Mouse (Mus musculus) layer of hippocampus, adult 2 months (tissue): ENCODE measurements around the gene Adamts1. TPM values are rescaled to one million over a fixed set of nuclear protein-coding genes. Genes with fewer than 3 reads are reported as not detected.

Source experiments
- DNase-seq, 2 experiments: peaks; one replicate each; pipeline ENCODE4 v3.0.0; 2022; ENCODE audit warnings: low spot score in 2 of 2
- H3K27ac ChIP-seq: fragments of 200-600 bp; 2 replicates; pipeline ENCODE4 v1.8.1; 2022
- H3K4me3 ChIP-seq: fragments of 200-600 bp; 2 replicates; pipeline ENCODE4 v1.8.1; 2022; ENCODE audit warnings: mild to moderate bottlenecking
- CTCF ChIP-seq: fragments of 200-600 bp; conservative IDR thresholded peaks from 2 replicates; pipeline ENCODE4 v1.8.1; 2022; ENCODE audit warnings: antibody characterized with exemption, mild to moderate bottlenecking, moderate library complexity
- long read RNA-seq, 2 experiments: library from polyadenylated mRNA; stranded (forward); transcript quantifications; one replicate each; pipeline ENCODE4 v2.0.0; 2021; ENCODE audit warnings: borderline mapping rate in 2 of 2
- total RNA-seq, 2 experiments: library from RNA; stranded (reverse); gene quantifications; 2 replicates each; pipeline ENCODE4 v1.2.3; 2021

The Adamts1 gene
- total RNA-seq = 10 to 100 TPM; 19.7 to 27.8 TPM
- long read RNA-seq, experiment 1, full-length matches to known transcripts = 26 of 38 reads
- long read RNA-seq, experiment 1, partial matches to known transcripts = 4 of 38 reads
- long read RNA-seq, experiment 1, other reads (novel, unspliced or antisense) = 8 of 38 reads
- long read RNA-seq, experiment 2, full-length matches to known transcripts = 39 of 55 reads
- long read RNA-seq, experiment 2, partial matches to known transcripts = 0 of 55 reads
- long read RNA-seq, experiment 2, other reads (novel, unspliced or antisense) = 16 of 55 reads

DNA sequence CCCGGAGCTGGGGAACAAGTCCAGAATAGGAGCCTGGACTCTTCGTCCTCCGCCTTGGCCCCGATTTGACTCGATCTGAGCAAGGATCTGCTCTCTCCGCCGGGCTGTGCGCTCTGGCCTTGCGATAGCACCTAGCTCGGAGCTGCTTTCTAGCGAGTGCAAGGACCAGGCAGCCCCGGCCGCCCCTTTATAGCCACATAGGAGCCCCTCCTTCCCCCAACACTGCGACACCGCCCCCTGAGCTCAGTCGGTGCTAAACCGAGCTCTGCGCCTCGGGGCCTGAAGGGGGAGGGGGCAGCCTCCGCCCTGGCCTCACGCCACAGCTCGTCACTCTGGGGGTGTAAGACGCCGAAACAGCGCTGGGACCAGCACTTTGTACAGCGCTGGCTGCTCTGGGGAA, at the start of gene Adamts1:
Adamts1 (minus strand) TSS at position 160 of the 400 bp plus-strand sequence.
- H3K4me3 ChIP-seq = peak within 1 kb of the TSS; percentile 81
- peak; percentile 66 to 78 for DNase-seq
- H3K27ac ChIP-seq = peak within 1 kb of the TSS; percentile 94
- peak; percentile 44 for TF ChIP-seq CTCF

GRCm38 (mm10) chr16:85827066-85827465, 24.2 kb upstream of the Adamts1 start:
- no peak for TF ChIP-seq CTCF
- DNase-seq = no peak
- Histone ChIP-seq H3K4me3 (no peak overlapping the region), H3K27ac (no peak overlapping the region)

DNA sequence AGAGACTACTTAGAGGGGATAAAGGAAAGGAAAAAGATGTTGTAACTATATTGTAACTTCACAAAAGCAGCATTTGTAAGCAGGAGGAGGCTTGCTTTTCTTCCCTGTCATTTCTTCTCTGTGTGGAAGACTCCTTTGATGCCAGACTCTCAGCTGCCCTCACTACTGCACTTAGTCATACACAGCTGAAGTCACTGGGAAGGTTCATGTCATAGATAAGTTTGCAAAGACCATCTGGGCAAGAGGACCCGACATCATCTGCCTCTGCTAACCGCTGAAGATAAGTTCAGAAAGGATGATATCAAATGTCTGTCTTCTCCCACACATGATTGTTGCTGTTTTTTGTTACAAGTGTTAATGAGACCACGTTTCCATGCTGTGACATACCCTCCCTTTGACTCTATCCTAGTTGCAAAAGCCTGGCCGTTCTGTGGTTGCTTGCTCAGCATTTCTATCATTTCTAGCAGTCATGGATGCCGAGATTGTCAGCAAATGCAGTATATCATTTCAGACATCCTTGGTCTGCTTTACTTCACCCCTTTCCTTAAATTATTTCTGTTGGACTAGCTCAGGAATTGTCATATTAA, 19.5 kb upstream of the Adamts1 start:
- no peak for DNase-seq
- no peak for TF ChIP-seq CTCF
- H3K4me3 ChIP-seq = no peak overlapping the region
- no peak overlapping the region for H3K27ac ChIP-seq

DNA sequence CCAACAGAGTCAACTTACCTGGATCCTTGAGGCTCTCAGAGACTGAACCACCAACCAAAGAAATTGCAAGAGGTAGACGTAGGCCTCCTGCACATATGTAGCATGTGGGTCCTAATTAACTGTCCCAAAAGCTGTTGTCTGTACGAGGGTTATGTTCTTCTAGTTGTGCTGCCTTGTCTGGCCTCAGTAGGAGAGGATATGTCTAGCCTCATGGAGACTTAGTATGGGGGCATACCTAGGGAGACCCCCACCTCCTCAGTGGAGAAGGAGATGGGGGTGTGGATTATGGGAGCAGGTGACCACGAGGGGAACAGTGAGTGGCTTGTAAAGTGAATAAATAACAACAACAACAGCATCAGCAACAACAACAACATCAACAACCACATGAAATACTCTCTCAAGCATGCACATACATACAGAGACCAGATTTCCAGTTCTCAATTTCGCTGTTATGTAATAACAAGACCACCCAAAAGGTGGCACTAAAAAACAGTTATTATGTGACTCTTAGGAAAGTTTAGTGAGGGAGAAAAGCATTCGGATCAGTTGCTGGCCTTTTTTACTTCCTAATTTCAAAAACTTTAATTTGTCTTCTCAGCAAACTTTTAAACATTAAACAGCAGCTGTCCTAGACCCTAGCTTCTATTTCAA, 17.0 kb upstream of the Adamts1 start:
- no peak for DNase-seq
- Histone ChIP-seq H3K4me3 (no peak overlapping the region), H3K27ac (no peak overlapping the region)
- TF ChIP-seq CTCF = peak; percentile 72

DNA sequence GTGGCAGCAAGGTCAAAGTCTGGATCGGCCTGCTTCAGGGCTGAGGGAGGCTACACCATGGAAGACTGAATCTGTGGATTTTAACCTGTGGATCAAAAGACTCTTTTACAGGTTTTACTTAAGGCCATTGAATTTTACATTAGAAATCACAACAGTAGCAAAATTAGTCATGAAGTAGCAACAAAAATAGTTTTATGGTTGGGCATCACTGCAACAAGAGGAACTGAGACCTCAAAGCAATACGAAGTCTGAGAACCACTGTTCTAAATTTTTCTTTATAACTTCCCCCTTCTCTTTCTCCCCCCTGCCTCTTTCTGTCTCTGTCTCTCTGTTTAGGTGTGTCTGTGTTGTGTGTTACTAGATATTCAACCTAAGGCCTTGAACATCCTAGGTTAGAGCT, 11.2 kb upstream of the Adamts1 start:
- no peak for TF ChIP-seq CTCF
- no peak overlapping the region for H3K27ac ChIP-seq
- no peak for DNase-seq
- no peak overlapping the region for H3K4me3 ChIP-seq

GRCm38 (mm10) chr16:85807626-85808025, 4.7 kb upstream of the Adamts1 start:
- no peak overlapping the region for H3K4me3 ChIP-seq
- peak; percentile 49 to 69 for DNase-seq
- no peak overlapping the region for H3K27ac ChIP-seq
- TF ChIP-seq CTCF = peak; percentile 73

- no peak overlapping the region for H3K4me3 ChIP-seq
- DNase-seq = peak in 1 of 2 experiments; percentile 70
- H3K27ac ChIP-seq = peak overlapping the region; percentile 56; the same call in 1 of the 2 replicates
- TF ChIP-seq CTCF = peak; percentile 94
Observed at GRCm38 (mm10) chr16:85807072-85807471, 4.2 kb upstream of the Adamts1 start.

GRCm38 (mm10) chr16:85805581-85805980, 2.7 kb upstream of the Adamts1 start:
- H3K27ac ChIP-seq = peak overlapping the region; percentile 74
- no peak overlapping the region for H3K4me3 ChIP-seq
- peak; percentile 57 to 65 for DNase-seq
- TF ChIP-seq CTCF = no peak

DNA sequence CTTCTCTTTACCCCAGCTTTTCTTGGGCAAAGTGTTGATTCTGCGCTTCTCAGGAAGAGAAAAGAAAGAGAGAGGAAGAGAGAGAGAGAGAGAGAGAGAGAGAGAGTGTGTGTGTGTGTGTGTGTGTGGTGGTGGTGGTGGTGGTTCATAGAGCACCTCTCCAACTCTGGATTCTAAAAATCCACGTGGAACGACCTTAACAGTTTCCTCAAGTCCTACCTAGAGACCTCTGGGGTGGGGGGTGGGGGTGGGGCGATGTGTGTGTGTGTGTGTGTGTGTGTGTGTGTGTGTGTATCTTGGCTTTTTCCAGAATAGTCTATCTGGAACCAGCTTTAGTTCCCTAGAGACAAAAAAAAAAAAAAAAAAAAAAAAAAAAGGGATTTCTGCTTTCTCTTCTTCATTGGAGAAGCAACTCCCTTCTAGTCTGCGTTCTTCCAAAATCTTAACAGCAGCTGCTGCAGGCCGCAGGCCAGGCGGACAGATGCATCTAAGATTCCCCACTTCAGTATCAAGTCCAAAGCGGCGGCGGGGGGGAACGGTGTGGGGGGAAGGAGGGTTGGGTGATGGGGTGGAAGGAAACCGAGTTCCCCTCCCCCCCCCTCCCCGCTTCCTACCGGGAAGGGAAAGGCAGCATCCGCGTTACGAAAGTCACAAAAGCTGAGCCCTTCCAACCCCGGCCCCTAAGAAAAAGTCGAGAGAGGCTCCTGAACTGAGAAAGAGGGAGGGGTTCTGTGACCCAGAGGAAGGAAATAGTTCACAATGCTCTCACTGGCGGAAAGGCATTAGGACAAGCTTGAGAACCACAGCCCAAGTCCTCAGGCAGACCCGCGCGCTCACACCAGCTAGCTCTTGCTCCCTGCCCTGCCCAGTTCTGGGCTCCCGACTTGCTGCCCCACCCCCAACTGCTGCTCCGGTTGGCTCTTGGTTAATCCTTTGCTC, 969 bp upstream of the Adamts1 start:
- TF ChIP-seq CTCF = no peak
- peak; percentile 26 to 44 for DNase-seq
- peak overlapping the region; percentile 81 for H3K4me3 ChIP-seq
- peak overlapping the region; percentile 94 for H3K27ac ChIP-seq

DNA sequence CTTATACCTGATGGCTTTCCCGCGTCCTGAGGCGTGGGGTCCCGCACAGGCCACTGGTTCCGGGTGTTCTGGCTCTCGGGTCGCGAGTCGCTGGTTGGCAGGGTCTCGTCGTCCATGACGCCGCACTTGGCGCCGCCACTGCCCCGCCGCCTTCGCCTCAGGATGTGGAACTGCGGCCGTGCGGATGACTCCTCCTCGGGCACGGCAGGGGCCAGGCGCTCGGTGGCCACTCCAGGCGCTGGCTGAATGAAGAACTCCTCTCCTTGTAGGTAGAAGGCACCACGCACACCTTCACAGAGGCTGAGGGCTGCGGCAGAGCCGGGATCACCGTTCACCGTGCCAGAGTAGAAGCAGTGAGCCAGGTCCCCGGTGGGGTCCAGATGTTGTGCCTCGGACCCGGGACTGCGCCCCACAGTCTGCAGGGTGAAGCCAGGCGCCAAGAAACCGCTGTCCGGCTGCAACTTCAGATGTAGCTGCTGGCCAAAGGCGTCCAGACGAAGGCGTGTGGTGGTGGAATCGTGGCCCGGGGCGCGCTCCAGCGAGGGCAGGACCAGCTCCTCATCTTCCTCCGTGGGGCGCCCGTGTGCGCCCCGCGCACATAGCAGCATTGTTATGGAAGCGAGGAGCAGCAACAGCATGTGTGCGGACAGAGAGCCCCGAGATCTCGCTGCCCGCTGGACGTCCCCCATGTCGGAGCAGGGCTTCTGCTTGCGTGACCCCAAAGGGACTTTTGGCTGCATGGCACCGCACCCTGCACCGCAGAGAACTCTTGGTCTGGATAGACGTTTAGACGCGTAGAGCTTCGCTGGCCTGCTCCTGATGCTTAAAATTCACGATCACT, 722 bp downstream of the Adamts1 start:
- peak in 1 of 2 experiments; percentile 21 for DNase-seq
- TF ChIP-seq CTCF = no peak; the same call in none of the 2 replicates
- Histone ChIP-seq H3K4me3 (peak overlapping the region; percentile 81), H3K27ac (peak overlapping the region; percentile 94)

DNA sequence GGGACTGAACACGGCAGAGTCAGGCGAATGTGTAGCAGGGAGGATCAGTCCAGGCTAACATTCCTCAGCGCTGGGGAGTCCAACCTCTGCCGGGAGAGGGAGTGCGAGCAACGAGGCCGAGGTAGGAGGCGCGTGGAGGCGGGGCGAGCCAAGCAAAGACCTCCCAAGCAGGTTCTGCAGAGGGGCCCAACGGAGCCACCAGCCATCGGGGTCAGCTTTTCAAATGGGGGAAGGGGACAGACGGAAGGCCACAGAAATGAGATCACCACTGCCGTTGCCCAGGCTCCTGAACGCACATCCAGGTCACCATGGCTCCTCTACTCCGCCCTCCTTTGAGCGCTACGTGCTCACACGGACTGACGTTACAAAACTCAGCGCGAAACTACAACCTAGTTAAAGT, 1.7 kb downstream of the Adamts1 start:
- peak overlapping the region; percentile 94 for H3K27ac ChIP-seq
- DNase-seq = peak; percentile 74 to 77
- peak overlapping the region; percentile 81 for H3K4me3 ChIP-seq
- peak; percentile 77 for TF ChIP-seq CTCF

- DNase-seq = peak; percentile 77 to 84
- no peak for TF ChIP-seq CTCF
- peak overlapping the region; percentile 81 for H3K4me3 ChIP-seq
- peak overlapping the region; percentile 94 for H3K27ac ChIP-seq
Observed at GRCm38 (mm10) chr16:85800691-85801090, 2.2 kb downstream of the Adamts1 start.
